28 mouse cellular contexts compared by ENCODE assay signal in genomic region chr8:69801796-69802195, GRCm38 (mm10). TPM values are rescaled to one million over a fixed set of nuclear protein-coding genes. Genes with fewer than 3 reads are reported as not detected.
DNase-seq lines count a peak whose midpoint lies in the region; ATAC-seq lines count a peak whose summit lies in the region.
"Had no signal": no experiment of that assay in that cellular context is flagged by ENCODE, and none has a peak within 500 bp of the region (broad histone marks: within the 10 kb centered on the region; RNA-seq: fewer than 3 reads in every experiment).

No protein-coding gene starts in this region.

- ATAC-seq in forebrain, embryonic 15.5 days (replicated peaks), result no peak
- ATAC-seq: activated CD4-positive, CD25-positive, alpha-beta regulatory T cell, adult 4 months; hindbrain, embryonic 16.5 days; midbrain, embryonic 15.5 days had no signal

- no peaks in the 10 kb centered on the region for H3K9me3 ChIP-seq in forebrain, embryonic 15.5 days
- H3K9me3 ChIP-seq: embryonic facial prominence, embryonic 10.5 days; embryonic facial prominence, embryonic 15.5 days; forebrain, embryonic 12.5 days; heart, embryonic 10.5 days; heart, embryonic 15.5 days; limb, embryonic 12.5 days; liver, embryonic 15.5 days; midbrain, embryonic 15.5 days had no signal

- H3K4me3 ChIP-seq in forebrain, embryonic 15.5 days, result no peak overlapping the region
- H3K4me3 ChIP-seq: embryonic facial prominence, embryonic 10.5 days; embryonic facial prominence, embryonic 15.5 days; forebrain, embryonic 12.5 days; heart, embryonic 10.5 days; heart, embryonic 15.5 days; limb, embryonic 12.5 days; liver, embryonic 15.5 days; midbrain, embryonic 15.5 days had no signal

- no peaks in the 10 kb centered on the region for H3K27me3 ChIP-seq in forebrain, embryonic 15.5 days
- H3K27me3 ChIP-seq: embryonic facial prominence, embryonic 15.5 days; forebrain, embryonic 12.5 days; heart, embryonic 15.5 days; limb, embryonic 12.5 days; liver, embryonic 15.5 days; midbrain, embryonic 15.5 days had no signal

- 96% methylated on average over 4 of the region's 4 CpGs for WGBS in forebrain, embryonic 15.5 days

- no peak overlapping the region for H3K9ac ChIP-seq in forebrain, embryonic 15.5 days (replicated peaks)
- H3K9ac ChIP-seq: embryonic facial prominence, embryonic 15.5 days; forebrain, embryonic 12.5 days; heart, embryonic 15.5 days; limb, embryonic 12.5 days; liver, embryonic 15.5 days; lung, embryonic 14.5 days; midbrain, embryonic 15.5 days had no signal

- H3K36me3 ChIP-seq in forebrain, embryonic 15.5 days, result peaks cover 96% of the 10 kb centered on the region

- H3K4me1 ChIP-seq in forebrain, embryonic 15.5 days, result no peaks in the 10 kb centered on the region
- H3K4me1 ChIP-seq: embryonic facial prominence, embryonic 10.5 days; embryonic facial prominence, embryonic 15.5 days; forebrain, embryonic 12.5 days; heart, embryonic 10.5 days; heart, embryonic 15.5 days; limb, embryonic 12.5 days; midbrain, embryonic 15.5 days had no signal

- H3K27ac ChIP-seq in forebrain, embryonic 15.5 days (replicated peaks), result no peak overlapping the region
- H3K27ac ChIP-seq: embryonic facial prominence, embryonic 10.5 days; embryonic facial prominence, embryonic 15.5 days; forebrain, embryonic 12.5 days; heart, embryonic 10.5 days; heart, embryonic 15.5 days; kidney, postnatal 0 days; limb, embryonic 12.5 days; liver, embryonic 15.5 days; midbrain, embryonic 15.5 days had no signal

- DNase-seq in layer of hippocampus, adult 9-11 months, result peak; percentile 1
- no peak for DNase-seq in layer of hippocampus, postnatal 10 days (ENCODE audit: low spot score in 2 of 2)
- DNase-seq in spleen, postnatal 14 days (ENCODE audit: low spot score in 2 of 2), result peak; percentile 0 to 1
- DNase-seq in spleen, adult 18-20 months, result no peak
- DNase-seq in urinary bladder, postnatal 10 days (ENCODE audit: low spot score), result peak; percentile 3
- no peak for DNase-seq in urinary bladder, adult 18-20 months (ENCODE audit: low spot score in 2 of 2)
- DNase-seq: adrenal gland, adult 2 months; adrenal gland, postnatal 36 days; B cell, adult 2 months; cerebellum, adult 18-20 months; lung, embryonic 14.5 days; lung, postnatal 14 days; right cerebral cortex, postnatal 4 days had no signal

- no peak overlapping the region for H3K4me2 ChIP-seq in forebrain, embryonic 15.5 days (replicated peaks)
- H3K4me2 ChIP-seq: embryonic facial prominence, embryonic 15.5 days; forebrain, embryonic 12.5 days; heart, embryonic 15.5 days; limb, embryonic 12.5 days; liver, embryonic 15.5 days; lung, embryonic 14.5 days; midbrain, embryonic 15.5 days had no signal

RNA-seq across cellular contexts. Expression of gene Gmip, which starts 6.7 kb away (rescaled TPM):
- 10 to 100 TPM; 27.0 to 41.3 TPM for total RNA-seq in layer of hippocampus, postnatal 10 days (2021)
- polyA plus RNA-seq in forebrain, embryonic 15.5 days (2015; fragmentation: Nextera tagmentation; extraction: Ambion mirVana), result 42.4 and 44.4 TPM in 2 replicates

RNA-seq across cellular contexts. Expression of gene Zfp866, which starts 10.8 kb away (rescaled TPM):
- 10 to 100 TPM; 30.8 to 32.6 TPM for total RNA-seq in layer of hippocampus, postnatal 10 days (2021)
- 48.2 and 48.3 TPM in 2 replicates for polyA plus RNA-seq in forebrain, embryonic 15.5 days (2015; fragmentation: Nextera tagmentation; extraction: Ambion mirVana)

RNA-seq across cellular contexts. Expression of gene Atp13a1, which starts 10.8 kb away (rescaled TPM):
- 10 to 100 TPM; 44.9 to 49.6 TPM for total RNA-seq in layer of hippocampus, postnatal 10 days (2021)
- 50.2 and 50.8 TPM in 2 replicates for polyA plus RNA-seq in forebrain, embryonic 15.5 days (2015; fragmentation: Nextera tagmentation; extraction: Ambion mirVana)

RNA-seq across cellular contexts. Expression of gene Lpar2, which starts 20.4 kb away (rescaled TPM):
- 1 to 10 TPM; 1.7 to 1.9 TPM for total RNA-seq in layer of hippocampus, postnatal 10 days (2021)
- 0.65 and 0.89 TPM in 2 replicates for polyA plus RNA-seq in forebrain, embryonic 15.5 days (2015; fragmentation: Nextera tagmentation; extraction: Ambion mirVana)

RNA-seq across cellular contexts. Expression of gene Gm20422, which starts 27.1 kb away (rescaled TPM):
- under 1 TPM in 1 of 2 experiments, not detected in 1; 0.91 TPM for total RNA-seq in layer of hippocampus, postnatal 10 days (2021)
- polyA plus RNA-seq in forebrain, embryonic 15.5 days (2015; fragmentation: Nextera tagmentation; extraction: Ambion mirVana), result 0.61 TPM in 1 of 2 replicates, not detected in the other
- total RNA-seq: liver, adult 2 months; neutrophil, adult 5-6 weeks had no signal
- polyA plus RNA-seq: embryonic facial prominence, embryonic 15.5 days; limb, embryonic 12.5 days; liver, adult 2 months; stomach, embryonic 16.5 days had no signal

Comparison
In these comparisons a context has a peak if more than half of its experiments do, and no peak if none do; other contexts are left out.
1. DNase-seq: peak in layer of hippocampus, adult 9-11 months (single experiment), spleen, postnatal 14 days (2 of 2) and urinary bladder, postnatal 10 days (single experiment); none in layer of hippocampus, postnatal 10 days (0 of 2), spleen, adult 18-20 months (0 of 2) and urinary bladder, adult 18-20 months (0 of 2).